Mouse (Mus musculus) T-helper 1 cell (primary cell): ENCODE measurements around the gene Bank1.

Experiments
- in situ Hi-C: fragments of 300-600 bp; cut with MboI, MseI; formaldehyde crosslinking; loops from one replicate; pipeline ENCODE4 v1.15.1; 2025; ENCODE audit warnings: high pct_unique_total_duplicates

Bank1 gene

DNA sequence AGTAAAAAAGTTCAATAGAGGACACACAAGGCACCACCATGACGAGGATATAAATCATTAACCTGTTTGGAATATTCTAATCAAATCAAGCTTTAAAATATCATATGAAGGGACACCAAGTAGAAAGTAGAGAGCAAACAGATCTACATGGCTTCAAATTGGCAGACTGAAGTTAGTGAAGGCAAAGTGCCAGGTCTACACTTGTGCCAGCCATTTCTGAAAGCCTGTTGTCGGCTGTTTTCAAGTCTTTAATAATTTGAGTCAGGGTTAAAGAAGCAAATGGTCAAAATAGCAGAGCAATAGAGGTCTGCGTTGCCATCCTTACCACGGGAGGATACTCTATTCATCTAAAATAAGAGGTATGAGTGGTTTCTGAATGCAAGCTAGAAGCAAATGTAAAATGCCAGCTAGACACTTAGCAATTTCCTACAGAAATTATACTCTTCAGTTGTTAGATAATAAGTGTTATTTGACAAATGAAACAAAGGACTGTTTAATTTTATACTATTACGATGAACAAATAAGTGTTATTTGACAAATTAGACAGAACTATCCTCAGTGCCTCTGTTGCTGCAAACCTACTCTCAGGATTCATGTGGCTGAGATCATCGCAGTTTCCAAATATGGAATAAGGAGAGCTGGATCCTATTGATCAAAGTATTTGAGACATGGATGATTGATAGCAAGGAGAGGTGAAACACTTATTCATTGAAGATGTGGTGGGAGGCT, 216.3 kb downstream of the Bank1 start:
- in situ Hi-C loops, result no loop called here

DNA sequence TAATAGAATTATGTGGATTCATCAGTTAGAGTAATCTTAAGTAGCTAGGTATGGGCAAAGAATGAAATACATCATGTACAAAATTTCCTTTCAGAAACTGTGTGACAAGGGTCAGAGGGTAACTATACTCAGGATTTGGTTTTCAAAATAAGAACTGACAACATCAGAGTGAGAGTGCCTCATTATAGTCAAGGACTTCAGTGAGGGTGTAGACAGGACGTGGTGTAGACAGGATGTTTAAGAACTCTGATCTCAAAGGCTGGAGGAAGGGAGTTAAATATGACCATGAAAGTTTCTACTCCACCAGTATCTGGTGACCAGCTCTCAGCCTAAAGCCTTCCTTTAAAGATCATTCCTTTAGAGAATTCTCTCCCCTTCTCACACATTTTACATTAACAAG, 219.4 kb downstream of the Bank1 start:
- in situ Hi-C loops, result no loop called here

GRCm38 (mm10) chr3:136103339-136103738, 222.5 kb downstream of the Bank1 start:
- in situ Hi-C loops, result no loop called here

DNA sequence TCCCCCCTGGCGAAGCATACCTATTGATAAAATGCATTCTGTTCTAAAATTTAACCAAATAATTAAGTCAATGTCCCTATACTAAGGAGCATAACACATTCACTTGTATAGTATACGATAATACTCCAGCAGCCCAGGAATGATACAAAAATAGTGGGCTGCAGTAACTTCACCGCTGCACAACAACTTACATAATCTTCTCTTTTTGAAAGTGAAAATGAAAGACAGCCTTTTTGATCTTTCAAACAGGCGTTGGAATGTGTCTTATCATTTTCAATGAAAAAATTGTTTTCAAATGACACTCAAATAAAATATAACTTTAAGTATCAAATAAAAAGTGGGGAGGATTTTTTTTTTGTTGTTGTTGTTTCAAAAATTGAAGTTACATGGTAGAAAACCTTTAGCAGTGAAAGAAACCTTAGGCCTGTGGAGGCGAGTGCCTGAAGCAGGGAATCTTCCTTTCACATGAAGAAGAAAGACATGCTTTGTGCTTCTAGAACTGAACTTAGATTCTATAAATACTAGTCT, 224.8 kb downstream of the Bank1 start:
- in situ Hi-C loops, result no loop called here

- in situ Hi-C loops, result no loop called here
Measured at GRCm38 (mm10) chr3:136100292-136100691, 225.6 kb downstream of the Bank1 start.

DNA sequence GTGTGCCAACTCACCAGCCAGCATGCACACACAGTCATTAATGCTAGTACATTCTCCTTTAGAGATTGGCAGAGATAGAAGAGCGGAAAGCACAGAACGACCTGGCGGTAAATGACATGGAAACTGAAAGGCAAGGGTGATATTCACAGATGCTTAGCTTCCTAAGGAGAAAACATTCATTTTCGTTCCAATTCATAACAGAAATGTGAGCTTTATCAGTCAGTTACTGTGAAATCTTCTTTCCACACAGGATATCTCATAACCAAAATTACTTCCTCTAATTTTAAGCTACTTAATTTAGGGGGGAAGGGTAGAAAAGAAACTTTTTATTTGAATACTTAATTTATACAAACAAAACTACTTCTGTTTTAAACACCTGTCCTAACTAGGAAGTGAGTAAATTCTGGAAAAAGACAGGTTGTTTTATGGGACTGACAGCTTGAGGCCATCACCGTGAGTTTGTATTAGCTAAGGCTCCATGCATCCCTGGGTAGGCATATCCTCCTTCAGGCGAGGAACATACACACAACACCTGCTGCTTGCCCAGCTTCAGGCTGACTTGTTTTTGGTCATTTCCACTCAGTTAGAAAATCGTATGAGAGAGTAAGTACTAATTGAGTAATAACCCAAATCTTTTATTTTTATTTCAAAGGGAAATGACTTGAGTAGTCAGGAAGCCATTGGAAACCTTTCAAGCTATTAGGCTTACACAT, 238.8 kb downstream of the Bank1 start:
- in situ Hi-C loops, result no loop called here

DNA sequence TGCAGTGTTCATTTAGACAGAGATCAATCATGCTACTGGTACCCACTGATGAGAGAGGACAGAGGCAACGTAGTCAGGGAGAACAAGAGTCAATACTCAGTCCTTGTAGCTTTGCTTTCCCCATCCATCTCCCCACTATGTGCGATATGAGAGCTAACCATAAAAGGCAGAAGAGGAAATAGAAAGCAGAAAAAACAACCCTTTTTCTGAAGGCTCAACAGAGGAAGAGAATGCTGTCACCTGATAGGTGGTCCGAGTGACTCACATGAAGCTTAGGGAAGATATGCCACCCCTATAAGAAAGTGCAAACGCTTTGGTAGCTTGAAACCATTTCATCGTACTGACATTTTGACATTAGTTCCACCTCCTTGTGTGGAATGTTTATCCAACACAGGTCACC, 239.4 kb downstream of the Bank1 start:
- in situ Hi-C loops, result no loop called here

DNA sequence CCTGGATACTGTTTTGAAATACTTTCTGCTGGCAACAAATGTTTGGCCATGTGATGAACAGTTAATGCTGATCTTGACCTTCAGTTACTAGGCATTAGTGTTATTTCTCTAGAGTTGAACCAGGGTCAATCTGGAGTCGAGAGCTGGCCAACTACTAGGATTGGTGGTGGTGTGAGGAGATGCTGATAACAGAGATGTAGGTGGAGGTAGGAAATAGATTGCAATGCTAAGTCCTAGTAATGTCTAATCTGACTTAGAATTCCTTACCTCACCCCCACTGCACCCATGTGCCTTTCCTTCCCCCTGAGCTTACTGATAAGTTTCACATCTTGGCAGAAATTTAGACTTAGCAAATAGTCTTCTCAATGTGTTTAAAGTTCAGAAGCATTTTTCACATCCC, 240.8 kb downstream of the Bank1 start:
- in situ Hi-C loops, result no loop called here

DNA sequence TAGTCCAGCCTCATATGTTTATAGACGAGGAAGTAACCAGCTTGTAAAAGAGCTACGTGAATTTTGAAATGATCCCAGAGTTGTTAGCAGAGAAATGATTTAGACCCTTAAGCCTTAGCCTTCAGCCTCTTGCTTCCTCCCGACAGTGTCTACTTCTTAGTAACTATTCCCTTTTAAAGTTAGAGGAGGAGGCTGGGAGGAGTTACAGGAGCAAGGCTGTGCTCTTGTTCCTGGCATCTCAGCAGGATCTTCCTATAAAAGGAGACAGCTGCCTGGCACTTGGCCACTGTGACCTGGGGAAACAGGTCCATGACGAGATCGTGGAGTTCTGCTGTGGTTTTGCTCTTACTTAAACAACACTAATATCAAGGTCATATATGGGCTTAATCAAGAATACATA, 241.8 kb downstream of the Bank1 start:
- in situ Hi-C loops, result no loop called here

GRCm38 (mm10) chr3:136081264-136081663, 244.6 kb downstream of the Bank1 start:
- in situ Hi-C loops, result no loop called here

- in situ Hi-C loops, result no loop called here
Measured at GRCm38 (mm10) chr3:136078535-136078934, 247.3 kb downstream of the Bank1 start.

DNA sequence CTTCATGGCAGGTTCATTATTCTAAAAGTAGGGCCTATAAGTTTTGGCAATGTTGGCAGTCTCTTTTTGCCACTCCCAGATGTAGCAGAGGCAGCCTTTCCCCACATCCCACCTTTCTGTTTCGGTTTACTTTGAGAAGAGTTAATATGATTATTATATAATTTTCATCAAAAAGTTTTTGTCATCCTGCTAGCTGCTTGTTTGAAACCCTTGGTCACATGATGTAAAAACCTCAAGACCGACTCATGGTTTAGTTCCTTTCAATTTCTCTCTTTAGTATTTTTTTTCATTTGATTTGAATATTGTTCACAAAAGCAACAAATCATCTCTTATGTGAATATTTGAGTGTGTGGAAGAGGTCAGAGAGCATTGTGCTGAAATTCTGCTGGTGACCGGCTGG, 255.5 kb downstream of the Bank1 start:
- in situ Hi-C loops, result no loop called here

GRCm38 (mm10) chr3:136061907-136062306, 264.0 kb downstream of the Bank1 start:
- in situ Hi-C loops, result no loop called here

- in situ Hi-C loops, result no loop called here
Measured at GRCm38 (mm10) chr3:136050635-136051034, 275.2 kb downstream of the Bank1 start.

DNA sequence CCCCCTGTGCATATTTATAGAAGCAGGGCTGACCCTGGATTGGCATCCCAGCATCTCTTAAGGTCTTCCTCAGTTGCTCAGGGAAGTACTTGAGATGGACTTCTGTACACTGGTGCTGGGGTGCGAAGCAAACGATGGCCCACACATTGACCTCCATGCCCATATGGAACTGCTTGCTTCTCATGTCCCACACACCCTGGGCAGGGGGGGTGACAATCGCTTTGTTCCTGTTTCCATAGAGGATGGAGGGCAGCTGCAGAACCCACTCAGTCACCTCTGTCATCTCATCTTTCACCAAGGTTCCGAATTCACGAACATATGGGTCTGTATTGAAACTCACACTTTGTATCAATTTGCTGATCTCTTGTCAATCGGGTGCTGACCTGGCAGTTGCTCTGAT, 275.7 kb downstream of the Bank1 start:
- in situ Hi-C loops, result no loop called here

- in situ Hi-C loops, result no loop called here
Measured at GRCm38 (mm10) chr3:136048026-136048425, 277.8 kb downstream of the Bank1 start.

GRCm38 (mm10) chr3:136045381-136045780, 280.5 kb downstream of the Bank1 start:
- in situ Hi-C loops, result no loop called here

GRCm38 (mm10) chr3:136040041-136040440, 285.8 kb downstream of the Bank1 start:
- in situ Hi-C loops, result no loop called here

DNA sequence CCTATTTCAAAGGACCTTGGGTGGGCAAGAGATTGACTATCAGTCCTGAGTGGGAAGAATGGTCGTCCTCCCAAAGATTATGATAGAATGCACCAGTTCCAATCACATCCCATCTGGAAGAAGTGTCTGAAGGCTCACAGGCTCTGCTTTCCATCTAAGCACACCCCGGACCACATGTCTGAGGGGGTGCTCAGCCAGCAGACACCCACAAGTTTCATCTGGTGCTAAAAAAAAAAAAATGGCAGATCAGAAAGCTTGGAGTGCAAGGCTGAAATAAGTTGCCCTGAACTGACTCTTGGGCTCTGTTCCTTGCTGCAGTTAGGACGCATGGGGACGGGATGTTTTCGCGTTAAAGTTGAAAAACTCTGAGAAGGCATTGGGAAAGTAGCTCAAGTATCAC, 286.4 kb downstream of the Bank1 start:
- in situ Hi-C loops, result no loop called here

DNA sequence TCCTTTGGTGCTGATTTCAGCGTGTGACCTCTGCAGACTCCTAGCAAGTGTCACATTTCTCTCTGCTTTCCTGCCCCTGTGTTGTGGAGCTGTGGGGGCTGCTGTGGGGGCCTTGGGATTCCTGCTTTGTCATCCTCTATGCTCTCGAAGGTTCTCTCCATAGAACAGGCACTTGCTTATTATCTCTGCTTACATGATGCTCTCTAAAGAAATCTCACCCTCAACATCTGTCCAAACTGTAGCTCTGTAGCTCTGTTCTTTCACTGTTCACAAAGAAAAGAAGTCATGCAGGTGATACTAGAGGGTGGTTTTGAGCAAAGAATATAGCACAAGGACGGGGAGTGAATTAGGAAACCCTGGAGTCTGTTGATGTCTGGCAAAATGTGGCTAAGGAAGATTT, 288.6 kb downstream of the Bank1 start:
- in situ Hi-C loops, result no loop called here

- in situ Hi-C loops, result no loop called here
Measured at GRCm38 (mm10) chr3:136035784-136036183, 290.1 kb downstream of the Bank1 start.

- in situ Hi-C loops, result no loop called here
Measured at GRCm38 (mm10) chr3:136024876-136025275, 301.0 kb downstream of the Bank1 start.

DNA sequence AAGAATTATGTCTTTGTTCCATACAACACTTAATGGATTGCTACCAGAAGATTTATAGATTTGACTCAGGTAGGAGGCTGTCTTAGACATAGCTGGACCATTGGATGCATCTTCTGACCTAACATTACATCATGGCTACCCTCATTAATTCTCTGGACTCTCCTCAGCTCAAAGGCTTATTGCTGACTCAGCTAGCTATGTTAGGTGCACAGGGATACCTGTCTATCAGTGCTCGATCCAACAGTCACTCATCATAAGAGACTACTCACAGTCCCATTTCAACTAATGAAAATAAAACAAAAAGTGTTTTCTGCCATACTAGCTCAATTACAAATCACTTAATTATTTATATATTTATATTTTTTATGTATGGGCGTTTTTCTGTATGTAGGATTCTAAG, 308.3 kb downstream of the Bank1 start:
- in situ Hi-C loops, result no loop called here
